Mouse (Mus musculus) CD4-positive, CD25-positive, alpha-beta regulatory T cell, adult 2 months (primary cell): ENCODE results near the gene Rad51d.

ENCODE experiments used
- DNase-seq: peaks from one replicate; pipeline ENCODE4 v3.0.0-alpha.2; 2012; ENCODE audit warnings: low read depth, low spot score

The Rad51d gene

DNA sequence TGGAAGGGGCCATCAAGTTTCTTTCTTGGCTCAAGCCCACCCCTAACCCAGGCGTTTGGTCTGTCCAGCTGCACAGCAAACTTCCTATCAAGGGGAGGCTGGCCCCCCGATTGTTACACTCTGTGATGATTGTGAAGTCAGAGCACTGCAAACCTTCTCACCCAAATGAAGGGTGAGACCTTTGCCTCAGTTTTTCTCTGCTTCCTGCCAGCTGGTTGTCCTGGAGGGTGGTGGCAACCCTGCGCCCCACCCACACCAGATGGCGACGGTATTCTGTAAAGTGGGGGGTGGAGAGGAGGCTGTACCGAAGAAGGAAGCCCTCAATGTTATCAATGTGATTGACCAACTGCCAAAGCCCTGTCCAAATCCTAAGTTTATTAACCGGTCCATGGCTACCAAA, 1.5 kb upstream of the Rad51d start, which contains the start of gene Fndc8:
Fndc8 (plus strand) TSS at position 189 of the 400 bp plus-strand sequence.
- no peak for DNase-seq

DNA sequence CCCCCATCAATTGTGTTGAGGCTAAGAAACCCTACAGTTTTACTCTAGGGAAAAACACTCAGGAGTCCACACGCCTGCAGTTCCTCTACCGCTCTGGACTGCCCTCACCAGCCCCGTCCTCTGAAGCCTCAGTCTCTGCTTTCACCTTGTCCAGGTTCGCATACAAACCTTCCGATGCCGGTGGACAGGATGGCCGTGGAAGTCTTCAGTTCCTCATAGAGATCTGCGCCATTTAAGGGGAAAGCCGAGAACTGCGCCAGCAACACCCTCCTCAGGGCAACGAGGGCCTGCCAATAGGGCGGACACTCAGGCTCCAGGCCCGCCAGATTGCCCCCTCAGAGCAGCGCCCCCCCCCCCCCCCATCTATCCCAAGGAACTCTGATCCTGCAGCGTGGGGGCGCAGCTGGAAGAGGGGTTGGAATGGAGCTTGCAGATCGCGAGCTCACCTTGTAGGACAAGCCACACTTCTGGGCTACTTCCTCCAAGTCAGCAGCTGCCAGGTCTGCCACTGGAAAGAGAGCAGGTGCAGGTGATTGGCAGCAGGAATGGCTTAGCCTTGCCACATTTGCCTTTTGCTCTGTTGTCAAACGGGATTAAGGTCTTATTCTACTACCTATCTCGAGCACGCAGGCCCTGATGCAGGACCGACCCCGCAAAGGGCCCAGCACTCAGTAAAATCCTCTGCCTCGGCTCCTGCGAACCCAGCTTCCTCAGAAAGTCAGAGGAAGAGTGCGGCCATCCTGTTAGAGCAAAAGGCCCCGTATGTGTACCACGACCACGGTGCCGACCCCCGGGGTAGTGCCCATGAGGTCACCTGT, 681 bp downstream of the Rad51d start:
- peak; percentile 51 for DNase-seq

- no peak for DNase-seq
These were observed 1.9 kb downstream of the Rad51d start for GRCm38 (mm10) chr11:82888491-82888946.

DNA sequence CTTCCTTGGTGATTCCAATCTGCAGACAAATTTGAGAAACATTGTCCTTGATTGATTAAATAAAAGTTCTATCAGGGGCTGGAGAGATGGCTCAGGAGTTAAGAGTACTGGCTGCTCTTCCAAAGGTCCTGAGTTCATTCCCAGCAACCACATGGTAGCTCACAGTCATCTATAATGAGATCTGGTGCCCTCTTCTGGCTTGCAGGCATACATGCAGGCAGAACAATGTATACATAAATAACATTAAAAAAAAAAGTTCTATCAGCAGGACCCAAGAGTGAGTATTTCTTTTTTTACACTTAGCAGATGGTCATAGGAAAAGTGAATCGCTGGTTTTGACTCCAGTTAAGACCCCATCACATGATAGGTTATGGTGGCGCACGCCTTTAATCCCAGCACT, 3.9 kb downstream of the Rad51d start:
- peak; percentile 40 for DNase-seq

GRCm38 (mm10) chr11:82883180-82883579, 7.2 kb downstream of the Rad51d start:
- DNase-seq, result no peak

- no peak for DNase-seq
These were observed 12.6 kb downstream of the Rad51d start for GRCm38 (mm10) chr11:82877726-82878344.

DNA sequence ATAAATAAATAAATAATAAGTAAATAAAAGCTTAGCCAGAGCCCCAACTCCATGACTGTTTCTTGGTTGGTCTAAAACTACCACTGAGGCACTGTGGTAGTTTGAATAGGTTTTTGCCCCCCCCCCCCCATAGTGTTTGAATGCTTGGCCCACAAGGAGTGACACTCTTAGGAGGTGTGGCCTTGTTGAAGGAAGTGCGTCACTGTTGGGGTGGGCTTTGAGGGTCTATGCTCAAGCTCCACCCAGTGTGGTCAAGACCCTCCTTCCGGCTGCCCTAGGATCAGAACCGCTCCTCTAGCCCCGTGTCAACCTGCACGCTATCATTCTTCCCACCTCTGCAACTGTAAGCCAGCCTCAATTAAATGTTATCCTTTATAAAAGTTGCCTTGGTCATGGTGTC, 14.8 kb downstream of the Rad51d start:
- DNase-seq, result no peak

- no peak for DNase-seq
These were observed 15.5 kb downstream of the Rad51d start for GRCm38 (mm10) chr11:82874924-82875323.

DNA sequence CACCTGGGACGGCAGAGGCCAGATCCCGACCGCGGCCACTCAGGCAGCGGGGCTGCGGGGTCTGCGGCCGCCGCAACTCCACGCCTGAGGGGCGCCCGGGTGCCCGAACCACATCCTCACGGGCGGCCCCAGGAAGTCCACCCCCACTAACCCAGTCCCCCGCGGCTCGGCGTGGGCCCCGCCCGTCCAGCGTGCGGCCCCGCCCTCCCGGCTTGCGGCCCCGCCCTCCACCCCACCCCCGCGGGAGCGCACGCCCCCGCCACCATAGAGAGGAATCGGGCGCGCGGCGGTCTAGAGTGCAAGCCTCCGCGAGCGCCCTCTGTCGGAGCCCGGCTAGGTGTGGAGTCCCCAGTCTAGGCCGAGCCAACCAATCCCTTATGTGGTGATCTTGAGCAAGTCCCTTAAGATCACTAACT, 19.4 kb downstream of the Rad51d start, which contains the start of gene Rffl:
Rffl (minus strand) TSS at position 180 of the 416 bp plus-strand sequence.
- DNase-seq, result peak; percentile 98

- peak; percentile 82 for DNase-seq
These were observed 20.0 kb downstream of the Rad51d start for GRCm38 (mm10) chr11:82870173-82871030.

GRCm38 (mm10) chr11:82869506-82870172, 20.8 kb downstream of the Rad51d start:
- DNase-seq, result no peak

DNA sequence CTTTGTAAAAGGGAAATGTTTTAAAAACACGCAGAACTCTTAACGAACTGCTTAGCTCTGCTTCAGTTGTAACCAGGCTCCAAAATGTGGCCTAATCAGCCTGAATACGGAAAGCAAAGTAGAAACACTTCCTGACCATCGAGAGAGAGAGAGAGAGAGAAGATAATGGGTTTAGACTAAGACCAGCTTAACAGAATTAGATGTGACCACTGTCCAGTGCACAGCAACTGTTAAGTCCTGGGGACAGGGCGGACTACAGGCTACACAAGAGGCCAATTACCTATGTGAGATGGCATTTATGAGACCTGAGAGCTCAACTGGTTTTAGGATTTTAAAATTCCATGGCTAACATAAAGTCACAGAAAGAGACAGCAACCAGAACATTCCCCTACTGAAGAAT, 22.5 kb downstream of the Rad51d start:
- no peak for DNase-seq

DNA sequence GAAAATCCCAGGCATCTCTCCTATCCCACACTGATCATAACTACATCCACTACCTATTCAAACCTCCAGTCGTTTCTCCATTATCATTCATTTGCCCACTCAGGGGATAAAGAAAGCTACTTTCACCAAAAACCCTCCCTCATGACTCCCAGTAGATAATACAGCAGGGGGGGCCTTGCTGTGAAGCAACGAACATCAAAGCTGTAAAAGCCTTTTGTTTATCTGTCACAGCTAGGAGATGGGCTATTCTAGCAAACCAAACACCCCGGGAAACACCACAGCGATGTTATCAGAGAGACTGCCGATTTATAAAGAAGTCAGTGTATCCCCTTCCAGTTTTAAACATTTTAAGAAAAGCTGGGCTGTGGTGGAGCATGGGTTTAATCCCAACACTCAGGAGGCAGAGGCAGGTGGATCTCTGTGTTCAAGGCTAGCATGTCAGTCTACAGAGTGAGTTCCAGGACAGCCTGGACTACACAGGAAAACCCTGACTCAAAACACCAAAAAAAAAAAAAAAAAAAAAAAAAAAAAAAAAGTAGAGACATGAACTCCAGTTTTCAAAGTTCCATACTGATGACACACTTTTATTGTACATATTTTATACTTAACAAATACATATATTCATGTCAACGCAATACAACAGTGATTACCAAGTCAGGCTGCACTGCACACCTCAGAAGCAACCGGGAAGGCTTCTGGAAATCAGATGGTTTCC, 23.4 kb downstream of the Rad51d start:
- DNase-seq, result no peak

GRCm38 (mm10) chr11:82865957-82866356, 24.5 kb downstream of the Rad51d start:
- no peak for DNase-seq

- DNase-seq, result no peak
These were observed 26.9 kb downstream of the Rad51d start for GRCm38 (mm10) chr11:82863488-82863931.

- no peak for DNase-seq
These were observed 27.4 kb downstream of the Rad51d start for GRCm38 (mm10) chr11:82863059-82863458.

DNA sequence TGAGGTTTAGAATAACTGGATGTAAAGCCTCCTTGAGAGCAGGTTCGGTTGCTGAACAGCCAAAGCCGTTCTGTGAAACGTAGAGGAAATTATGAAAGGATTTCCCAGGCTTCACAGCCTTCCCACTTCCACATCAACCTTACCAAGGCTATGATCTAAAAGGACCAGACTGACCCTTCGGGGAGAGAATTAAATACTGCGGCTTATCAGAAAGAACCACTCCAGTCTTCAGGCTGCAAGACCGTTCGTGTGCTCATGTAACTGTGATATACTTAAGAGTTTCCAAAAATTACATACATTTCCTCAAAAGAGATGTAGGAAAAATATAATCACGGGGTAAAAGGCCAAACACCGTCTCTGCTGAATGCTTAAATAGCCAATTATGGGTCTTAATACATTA, 27.8 kb downstream of the Rad51d start:
- no peak for DNase-seq

DNA sequence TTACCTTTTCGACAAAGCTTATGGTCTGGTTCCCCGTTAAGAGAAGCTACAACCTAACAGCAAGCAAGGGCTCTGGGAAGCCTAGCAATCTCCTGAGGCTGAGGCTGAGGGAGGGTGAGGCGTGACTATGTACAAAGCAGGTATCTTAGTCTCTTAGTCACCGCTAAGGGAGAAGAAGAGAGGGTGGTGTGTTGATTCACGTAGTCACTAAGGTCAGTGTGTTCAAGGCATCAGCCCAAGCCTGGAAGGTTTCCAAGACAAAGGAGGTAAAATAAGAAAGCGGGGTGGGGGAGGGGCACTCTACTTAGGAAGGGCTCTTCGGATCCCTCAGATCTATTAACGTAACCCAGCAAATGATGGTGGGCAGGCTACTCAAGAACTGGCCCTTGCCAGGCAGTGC, 28.9 kb downstream of the Rad51d start:
- no peak for DNase-seq

GRCm38 (mm10) chr11:82860759-82861158, 29.7 kb downstream of the Rad51d start:
- no peak for DNase-seq

GRCm38 (mm10) chr11:82857307-82857848, 33.0 kb downstream of the Rad51d start:
- DNase-seq, result no peak
